Mouse (Mus musculus) heart, postnatal 0 days (tissue): ENCODE measurements at regions not wholly inside any gene's neighbourhood (a gene's known extent, or its start where the extent isn't known, plus 50 kb on each side); places are given as distances from the start of the nearest gene placed in this dataset.

Experiments
- ATAC-seq: fragments of 200-750 bp; cut with Nextera tagmentation; 2 replicates; pipeline ENCODE4 v1.8.0; 2017; ENCODE audit warnings: low read depth, moderate number of reproducible peaks, moderate library complexity; ENCODE audit not compliant: insufficient read depth
- DNase-seq: peaks from one replicate; pipeline ENCODE4 v3.0.0-alpha.2; 2016; ENCODE audit warnings: low spot score
- H3K27ac ChIP-seq: fragments of 300-500 bp; sonication (generic); 2 replicates; pipeline ENCODE4 v1.5.1; 2014; ENCODE audit warnings: low read depth, mild to moderate bottlenecking
- H3K27me3 ChIP-seq: fragments of 300-500 bp; sonication (generic); 2 replicates; pipeline ENCODE4 v1.6.1; 2014; ENCODE audit warnings: low read length, mixed read lengths; ENCODE audit not compliant: control insufficient read depth, insufficient read depth
- H3K36me3 ChIP-seq: fragments of 300-500 bp; sonication (generic); replicated peaks from 2 replicates; pipeline ENCODE4 v1.6.1; 2014; ENCODE audit warnings: low read length, mixed read lengths; ENCODE audit not compliant: control insufficient read depth, insufficient read depth
- H3K4me1 ChIP-seq: fragments of 300-500 bp; sonication (generic); 2 replicates; pipeline ENCODE4 v1.6.1; 2014; ENCODE audit warnings: antibody characterized with exemption; ENCODE audit not compliant: control insufficient read depth, insufficient read depth
- H3K4me2 ChIP-seq: fragments of 300-500 bp; sonication (generic); 2 replicates; pipeline ENCODE4 v1.6.1; 2014; ENCODE audit warnings: low read depth, mild to moderate bottlenecking, low read length, moderate library complexity
- H3K4me3 ChIP-seq: fragments of 300-500 bp; sonication (generic); 2 replicates; pipeline ENCODE4 v1.5.1; 2014; ENCODE audit warnings: low read depth, low read length
- H3K9ac ChIP-seq: fragments of 300-500 bp; sonication (generic); replicated peaks from 2 replicates; pipeline ENCODE4 v1.6.1; 2014; ENCODE audit warnings: low read depth, low read length, mixed read lengths
- H3K9me3 ChIP-seq: fragments of 300-500 bp; sonication (generic); replicated peaks from 2 replicates; pipeline ENCODE4 v1.6.1; 2016; ENCODE audit warnings: low read length; ENCODE audit not compliant: control insufficient read depth
- CTCF ChIP-seq: IDR thresholded peaks from 2 replicates; pipeline ENCODE4 v1.5.1; 2016; ENCODE audit warnings: antibody characterized with exemption, control low read depth, low read depth
- EP300 ChIP-seq: IDR thresholded peaks from 2 replicates; pipeline ENCODE4 v1.6.1; 2016; ENCODE audit warnings: antibody characterized with exemption, low read depth
- WGBS: fragments of 180-500 bp; shearing (Covaris S2); extraction: QIAGEN DNeasy Blood & Tissue Kit; methylation state at CpG from one replicate; pipeline ENCODE4 v1.1.7; 2014; 5-methylcytosine and 5-hydroxymethylcytosine counted together

- no peaks in the 10 kb centered on the region for H3K36me3 ChIP-seq
- H3K27me3 ChIP-seq, result no peaks in the 10 kb centered on the region
- no peak overlapping the region for H3K9ac ChIP-seq
- no peak overlapping the region for H3K27ac ChIP-seq
- H3K9me3 ChIP-seq, result no peaks in the 10 kb centered on the region
- 63% methylated on average over 2 of the region's 2 CpGs for WGBS
- DNase-seq, result no peak
- no peaks in the 10 kb centered on the region for H3K4me1 ChIP-seq
- H3K4me3 ChIP-seq, result no peak overlapping the region
- H3K4me2 ChIP-seq, result no peak overlapping the region
- TF ChIP-seq EP300 (no peak), CTCF (no peak)
- ATAC-seq, result no peak
Measured at GRCm38 (mm10) chr11:19138831-19139230, 120.0 kb upstream of the Meis1 start.

GRCm38 (mm10) chr11:19143267-19144000 is 124.6 kb upstream of the Meis1 start:
- H3K4me3 ChIP-seq, result no peak overlapping the region
- peak; percentile 53; the same call in 1 of the 2 replicates for ATAC-seq
- no peak overlapping the region for H3K4me2 ChIP-seq
- TF ChIP-seq CTCF (no peak), EP300 (peak; percentile 29; the same call in 1 of the 2 replicates)
- H3K27me3 ChIP-seq, result no peaks in the 10 kb centered on the region
- H3K27ac ChIP-seq, result no peak overlapping the region
- no peaks in the 10 kb centered on the region for H3K4me1 ChIP-seq
- H3K9ac ChIP-seq, result no peak overlapping the region
- H3K36me3 ChIP-seq, result no peaks in the 10 kb centered on the region
- peak; percentile 23 for DNase-seq
- H3K9me3 ChIP-seq, result no peaks in the 10 kb centered on the region
- 50% methylated on average over 17 of the region's 17 CpGs for WGBS

- Histone ChIP-seq H3K9ac (no peak overlapping the region), H3K27me3 (no peaks in the 10 kb centered on the region), H3K27ac (no peak overlapping the region), H3K9me3 (no peaks in the 10 kb centered on the region), H3K4me2 (no peak overlapping the region), H3K4me1 (no peaks in the 10 kb centered on the region), H3K36me3 (no peaks in the 10 kb centered on the region), H3K4me3 (no peak overlapping the region)
- no peak for ATAC-seq
- no peak for DNase-seq
- no peak for TF ChIP-seq EP300
- 85% methylated on average over 6 of the region's 6 CpGs for WGBS
Measured at GRCm38 (mm10) chr11:19144506-19144905, 125.7 kb upstream of the Meis1 start.

- Histone ChIP-seq H3K4me1 (no peaks in the 10 kb centered on the region), H3K27ac (no peak overlapping the region), H3K36me3 (no peaks in the 10 kb centered on the region), H3K27me3 (no peaks in the 10 kb centered on the region), H3K4me2 (no peak overlapping the region), H3K9me3 (no peaks in the 10 kb centered on the region), H3K4me3 (no peak overlapping the region), H3K9ac (no peak overlapping the region)
- WGBS, result 50% methylated on average over 9 of the region's 9 CpGs
- TF ChIP-seq CTCF (no peak), EP300 (no peak)
- DNase-seq, result no peak
- ATAC-seq, result no peak
Measured at GRCm38 (mm10) chr11:19145263-19145662, 126.5 kb upstream of the Meis1 start.

- no peak overlapping the region for H3K27ac ChIP-seq
- no peaks in the 10 kb centered on the region for H3K9me3 ChIP-seq
- H3K4me2 ChIP-seq, result no peak overlapping the region
- no peak overlapping the region for H3K9ac ChIP-seq
- no peaks in the 10 kb centered on the region for H3K27me3 ChIP-seq
- DNase-seq, result no peak
- TF ChIP-seq CTCF (no peak), EP300 (no peak)
- no peaks in the 10 kb centered on the region for H3K36me3 ChIP-seq
- no peak for ATAC-seq
- no peak overlapping the region for H3K4me3 ChIP-seq
- no peaks in the 10 kb centered on the region for H3K4me1 ChIP-seq
- WGBS, result 86% methylated on average over 3 of the region's 3 CpGs
Measured at GRCm38 (mm10) chr11:19145991-19146390, 127.2 kb upstream of the Meis1 start.

GRCm38 (mm10) chr11:19151026-19151425 is 132.2 kb upstream of the Meis1 start:
- no peak overlapping the region for H3K9ac ChIP-seq
- no peaks in the 10 kb centered on the region for H3K4me1 ChIP-seq
- H3K4me3 ChIP-seq, result no peak overlapping the region
- H3K9me3 ChIP-seq, result no peaks in the 10 kb centered on the region
- ATAC-seq (no peak), DNase-seq (no peak)
- TF ChIP-seq EP300 (no peak), CTCF (no peak)
- no peaks in the 10 kb centered on the region for H3K36me3 ChIP-seq
- WGBS, result 86% methylated on average over 3 of the region's 3 CpGs
- H3K4me2 ChIP-seq, result no peak overlapping the region
- no peak overlapping the region for H3K27ac ChIP-seq
- H3K27me3 ChIP-seq, result no peaks in the 10 kb centered on the region
